Mouse (Mus musculus): Measurements from ENCODE around the gene Slco2b1.

DNA sequence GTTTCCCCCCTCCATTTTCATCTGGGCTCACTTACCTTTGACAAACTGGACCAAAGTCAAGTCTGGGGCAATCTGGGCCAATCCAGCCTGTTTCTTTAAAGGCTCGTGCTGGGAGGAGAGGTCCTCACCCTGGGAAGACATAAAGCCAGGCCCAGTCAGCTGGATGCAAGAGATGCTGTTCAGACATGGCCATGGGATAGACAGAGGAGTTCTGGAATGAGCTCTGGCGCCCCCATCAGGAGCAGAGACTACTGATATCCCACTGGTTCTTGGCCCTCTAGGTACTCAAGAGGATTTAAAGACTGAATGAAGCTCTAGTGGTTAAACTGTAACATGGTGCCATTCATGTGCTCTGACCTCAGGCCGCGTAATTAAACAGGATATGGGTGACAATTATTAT is 40.2 kb downstream of the Slco2b1 start:
- TF ChIP-seq CTCF (IDR thresholded peaks at IDR 0.05) (peak; percentile 22), EP300 (IDR thresholded peaks at IDR 0.05) (no peak)

Measured in lung, postnatal 0 days (tissue).